Mouse (Mus musculus) cortical plate, adult 2 months (tissue): Measurements from ENCODE around the gene Ftsj3.

ENCODE experiments used
- CTCF ChIP-seq: fragments of 200-500 bp; IDR thresholded peaks from 2 replicates; pipeline ENCODE4 v1.5.1; 2011; ENCODE audit warnings: mild to moderate bottlenecking, control low read depth, low read length; ENCODE audit not compliant: insufficient read depth; ENCODE audit errors: extremely low read depth
- POLR2A ChIP-seq: fragments of 200-500 bp; IDR thresholded peaks from 2 replicates; pipeline ENCODE4 v1.6.1; 2011; ENCODE audit warnings: mild to moderate bottlenecking, low read length, control low read depth; ENCODE audit not compliant: insufficient read depth; ENCODE audit errors: extremely low read depth

GRCm38 (mm10) chr11:106283371-106283770 lies 27.5 kb upstream of the Ftsj3 start:
- no peak for TF ChIP-seq POLR2A
- TF ChIP-seq CTCF = no peak
